Mouse (Mus musculus) megakaryocyte, adult 5-6 weeks (primary cell): Measurements from ENCODE around the gene Pcyt2. TPM values are rescaled to one million over a fixed set of nuclear protein-coding genes. Genes with fewer than 3 reads are reported as not detected.
A peak's percentile ranks its signal among the peaks of the same experiment; 100 is the strongest.
"Not testable (repeated sequence)": the region's sequence is repeated elsewhere in the genome, so short reads cannot be mapped to it uniquely, and the experiment has no call there.

Experiments used
- ATAC-seq: 2 replicates; pipeline ENCODE4 v1.8.0; 2016; ENCODE audit warnings: mild to moderate bottlenecking, inconsistent platforms; ENCODE audit not compliant: poor library complexity, severe bottlenecking
- total RNA-seq, 2 experiments: library from RNA; stranded (forward) in 1 of 2; stranded (reverse) in 1 of 2; fragments of 153-499, 151-499 nt in 1 of 2; fragments of 221-1000, 200-1000 nt in 1 of 2; gene quantifications; 2 replicates each; pipeline versions ENCODE4 v1.2.3 to v1.2.4; 2015 to 2017

The Pcyt2 gene
- total RNA-seq, 2 experiments from 2014 or later: 13.3 to 17.3 TPM

- ATAC-seq: no peak
These were observed 33.8 kb downstream of the Pcyt2 start for GRCm38 (mm10) chr11:120583937-120584336.

GRCm38 (mm10) chr11:120582982-120583293, 34.8 kb downstream of the Pcyt2 start:
- not testable (repeated sequence) for ATAC-seq

GRCm38 (mm10) chr11:120582268-120582981, 35.3 kb downstream of the Pcyt2 start:
- ATAC-seq: no peak

GRCm38 (mm10) chr11:120581490-120582267, 36.1 kb downstream of the Pcyt2 start, which contains the start of gene Arhgdia:
Gene Arhgdia, minus strand, starts transcription at chr11:120581624.
- peak; percentile 46 for ATAC-seq

GRCm38 (mm10) chr11:120580871-120581331, 36.8 kb downstream of the Pcyt2 start:
- peak; percentile 43 for ATAC-seq

- ATAC-seq: peak; percentile 71
These were observed 37.5 kb downstream of the Pcyt2 start for GRCm38 (mm10) chr11:120580190-120580589.

GRCm38 (mm10) chr11:120579316-120580107, 38.2 kb downstream of the Pcyt2 start:
- ATAC-seq: 0 out of 2 replicates have a peak, but pooled peaks have one; percentile 23

GRCm38 (mm10) chr11:120578694-120579243, 39.0 kb downstream of the Pcyt2 start:
- no peak for ATAC-seq

- ATAC-seq: no peak
These were observed 39.6 kb downstream of the Pcyt2 start for GRCm38 (mm10) chr11:120578024-120578693.

GRCm38 (mm10) chr11:120577211-120578023, 40.3 kb downstream of the Pcyt2 start:
- ATAC-seq: no peak

- no peak for ATAC-seq
These were observed 41.3 kb downstream of the Pcyt2 start for GRCm38 (mm10) chr11:120576365-120576981.

GRCm38 (mm10) chr11:120575940-120576339, 41.8 kb downstream of the Pcyt2 start:
- no peak for ATAC-seq

GRCm38 (mm10) chr11:120575046-120575445, 42.7 kb downstream of the Pcyt2 start:
- ATAC-seq: no peak

- ATAC-seq: no peak
These were observed 43.5 kb downstream of the Pcyt2 start for GRCm38 (mm10) chr11:120574278-120574600.

GRCm38 (mm10) chr11:120573585-120574277, 44.0 kb downstream of the Pcyt2 start:
- 0 out of 2 replicates have a peak, but pooled peaks have one; percentile 1 for ATAC-seq

- peak; percentile 77 for ATAC-seq
These were observed 44.8 kb downstream of the Pcyt2 start, which contains the start of gene P4hb for GRCm38 (mm10) chr11:120572752-120573584. Gene P4hb, minus strand, starts transcription at chr11:120573253.

GRCm38 (mm10) chr11:120572417-120572751, 45.4 kb downstream of the Pcyt2 start:
- ATAC-seq: peak; percentile 1; the same call in 1 of the 2 replicates
